Mouse (Mus musculus) right cerebral cortex, postnatal 36 days (tissue): ENCODE measurements at regions not wholly inside any gene's neighbourhood (a gene's known extent, or its start where the extent isn't known, plus 50 kb on each side); places are given as distances from the start of the nearest gene placed in this dataset.

Experiments used
- DNase-seq, 2 experiments: peaks; one replicate each; pipeline ENCODE4 v3.0.0; 2022; ENCODE audit warnings: low spot score in 2 of 2, mixed read lengths in 1 of 2

GRCm38 (mm10) chr13:60237091-60237490, 59.9 kb upstream of the Gas1 start:
- DNase-seq = no peak

- DNase-seq = no peak
Observed at GRCm38 (mm10) chr13:60242447-60243109, 65.4 kb upstream of the Gas1 start.

GRCm38 (mm10) chr13:60243110-60243481, 65.9 kb upstream of the Gas1 start:
- no peak for DNase-seq

- DNase-seq = no peak
Observed at GRCm38 (mm10) chr13:60255162-60255561, 78.0 kb upstream of the Gas1 start.

GRCm38 (mm10) chr13:60255715-60256114, 78.5 kb upstream of the Gas1 start:
- no peak for DNase-seq

- DNase-seq = no peak
Observed at GRCm38 (mm10) chr13:60256997-60257396, 79.8 kb upstream of the Gas1 start.

- no peak for DNase-seq
Observed at GRCm38 (mm10) chr13:60257878-60258277, 80.7 kb upstream of the Gas1 start.

GRCm38 (mm10) chr13:60262449-60263028, 85.4 kb upstream of the Gas1 start:
- no peak for DNase-seq

- no peak for DNase-seq
Observed at GRCm38 (mm10) chr13:60264504-60264903, 87.3 kb upstream of the Gas1 start.

GRCm38 (mm10) chr13:60267557-60267956, 90.4 kb upstream of the Gas1 start:
- no peak for DNase-seq

GRCm38 (mm10) chr13:60268256-60268655, 91.1 kb upstream of the Gas1 start:
- DNase-seq = no peak

- no peak for DNase-seq
Observed at GRCm38 (mm10) chr13:60269406-60269841, 92.3 kb upstream of the Gas1 start.

- no peak for DNase-seq
Observed at GRCm38 (mm10) chr13:60270526-60270925, 93.4 kb upstream of the Gas1 start.

GRCm38 (mm10) chr13:60273331-60273730, 96.2 kb upstream of the Gas1 start:
- DNase-seq = no peak

- no peak for DNase-seq
Observed at GRCm38 (mm10) chr13:60282543-60283251, 105.5 kb upstream of the Gas1 start.

- no peak for DNase-seq
Observed at GRCm38 (mm10) chr13:60286525-60287224, 109.5 kb upstream of the Gas1 start.

GRCm38 (mm10) chr13:60289650-60290049, 112.5 kb upstream of the Gas1 start:
- no peak for DNase-seq

GRCm38 (mm10) chr13:60290820-60291219, 113.7 kb upstream of the Gas1 start:
- no peak for DNase-seq

GRCm38 (mm10) chr13:60291344-60291743, 114.2 kb upstream of the Gas1 start:
- DNase-seq = no peak

- no peak for DNase-seq
Observed at GRCm38 (mm10) chr13:60296201-60296895, 119.2 kb upstream of the Gas1 start.

- no peak for DNase-seq
Observed at GRCm38 (mm10) chr13:60296896-60297275, 119.7 kb upstream of the Gas1 start.

GRCm38 (mm10) chr13:60298575-60298974, 121.4 kb upstream of the Gas1 start:
- DNase-seq = no peak
